Mouse (Mus musculus) olfactory bulb, adult 2 months (tissue): Measurements from ENCODE around the gene Lag3.

Experiments used
- CTCF ChIP-seq: fragments of 200-500 bp; IDR thresholded peaks from 2 replicates; pipeline ENCODE4 v1.5.1; 2012; ENCODE audit warnings: low read depth, mild to moderate bottlenecking, low read length, moderate library complexity; ENCODE audit not compliant: insufficient read depth
- POLR2A ChIP-seq: fragments of 200-500 bp; IDR thresholded peaks from 2 replicates; pipeline ENCODE4 v1.6.1; 2012; ENCODE audit warnings: mild to moderate bottlenecking, low read depth, low read length, moderate library complexity; ENCODE audit not compliant: insufficient read depth

- TF ChIP-seq POLR2A: no peak
- TF ChIP-seq CTCF: no peak
Observed at GRCm38 (mm10) chr6:124901851-124902250, 9.7 kb downstream of the Lag3 start.
